Mouse (Mus musculus) stomach, embryonic 14.5 days (tissue): Measurements from ENCODE around the gene Chpf2. TPM values are rescaled to one million over a fixed set of nuclear protein-coding genes. Genes with fewer than 3 reads are reported as not detected.

Source experiments
- ATAC-seq: fragments of 200-750 bp; cut with Nextera tagmentation; 2 replicates; pipeline ENCODE4 v1.8.0; 2017; ENCODE audit warnings: low read depth, moderate TSS enrichment; ENCODE audit not compliant: insufficient number of reproducible peaks, insufficient read depth, low FRiP score
- H3K27ac ChIP-seq: fragments of 300-500 bp; sonication (generic); 2 replicates; pipeline ENCODE4 v1.5.1; 2014; ENCODE audit warnings: mild to moderate bottlenecking, low read length, moderate library complexity, mixed read lengths
- H3K27me3 ChIP-seq: fragments of 300-500 bp; sonication (generic); 2 replicates; pipeline ENCODE4 v1.6.1; 2014; ENCODE audit warnings: low read length, control low read depth, mixed read lengths; ENCODE audit not compliant: control insufficient read depth, insufficient read depth
- H3K36me3 ChIP-seq: fragments of 300-500 bp; sonication (generic); 2 replicates; pipeline ENCODE4 v1.6.1; 2014; ENCODE audit warnings: mild to moderate bottlenecking, control low read depth, low read length, moderate library complexity, mixed read lengths; ENCODE audit not compliant: control insufficient read depth, insufficient read depth
- H3K4me1 ChIP-seq: fragments of 300-500 bp; sonication (generic); 2 replicates; pipeline ENCODE4 v1.6.1; 2014; ENCODE audit warnings: low read length, control low read depth, mixed read lengths; ENCODE audit not compliant: control insufficient read depth, insufficient read depth
- H3K4me2 ChIP-seq: fragments of 300-500 bp; sonication (generic); replicated peaks from 2 replicates; pipeline ENCODE4 v1.6.1; 2014; ENCODE audit warnings: low read depth, low read length, control low read depth
- H3K4me3 ChIP-seq: fragments of 300-500 bp; sonication (generic); 2 replicates; pipeline ENCODE4 v1.5.1; 2014; ENCODE audit warnings: low read depth, low read length, control low read depth
- H3K9ac ChIP-seq: fragments of 300-500 bp; sonication (generic); replicated peaks from 2 replicates; pipeline ENCODE4 v1.6.1; 2014; ENCODE audit warnings: low read depth, mild to moderate bottlenecking, control low read depth, low read length, moderate library complexity, mixed read lengths
- H3K9me3 ChIP-seq: fragments of 300-500 bp; sonication (generic); 2 replicates; pipeline ENCODE4 v1.6.1; 2016; ENCODE audit warnings: low read depth, low read length, control low read depth; ENCODE audit not compliant: control insufficient read depth
- WGBS: fragments of 180-500 bp; shearing (Covaris S2); extraction: QIAGEN DNeasy Blood & Tissue Kit; methylation state at CpG from one replicate; pipeline ENCODE4 v1.1.7; 2014; 5-methylcytosine and 5-hydroxymethylcytosine counted together
- polyA plus RNA-seq: library from polyadenylated mRNA; unstranded; fragments of >200 nt; fragmentation: Nextera tagmentation; extraction: Ambion mirVana; gene quantifications from 2 replicates; pipeline ENCODE4 v1.2.1, GENCODE M21; 2014

The Chpf2 gene
- polyA plus RNA-seq, 1 experiment from 2014 or later: 11.3 TPM

DNA sequence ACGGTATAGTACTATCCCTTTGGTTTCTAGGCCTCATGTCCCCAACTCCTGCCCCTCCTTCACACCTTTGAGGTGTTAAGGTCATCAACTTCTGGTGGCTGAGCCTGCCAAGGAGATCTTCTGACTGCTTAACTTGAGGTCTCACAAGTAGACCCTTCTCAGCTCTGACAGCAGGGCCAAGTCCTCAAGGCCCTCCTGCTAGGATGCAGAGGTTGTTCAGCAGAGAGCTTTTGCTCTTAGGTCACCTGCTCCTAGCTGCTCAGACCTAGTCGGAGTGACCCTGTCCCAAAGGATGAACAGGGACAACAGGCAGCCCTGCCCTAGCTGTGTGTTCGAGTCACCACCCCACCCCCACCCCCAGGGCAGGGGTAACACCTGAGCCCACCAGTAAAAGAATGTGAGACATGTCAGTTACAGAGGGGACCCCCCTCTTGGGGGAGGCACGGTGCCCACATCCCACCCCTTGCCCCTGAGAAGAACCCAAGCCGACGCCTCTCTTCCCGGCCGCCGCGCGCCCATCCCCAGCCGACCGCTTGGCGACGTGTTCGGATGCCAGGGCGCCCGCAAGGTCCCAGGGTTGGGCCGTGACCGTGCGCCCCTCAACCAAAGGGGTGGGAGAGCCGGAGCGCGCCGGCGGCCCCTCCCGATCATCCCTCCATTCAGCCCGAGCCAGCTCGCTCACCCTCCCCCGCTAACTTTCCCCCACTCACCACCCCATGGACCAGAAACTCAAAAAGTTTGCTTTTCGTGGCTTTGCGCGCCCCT, 14.7 kb downstream of the Chpf2 start:
- H3K4me1 ChIP-seq: peaks cover 53% of the 10 kb centered on the region
- H3K9me3 ChIP-seq: no peaks in the 10 kb centered on the region
- under 1% methylated on average over 33 of the region's 33 CpGs for WGBS
- no peaks in the 10 kb centered on the region; the same call in 1 of the 2 replicates for H3K36me3 ChIP-seq
- H3K4me2 ChIP-seq: peak overlapping the region; percentile 89
- no peak for ATAC-seq
- no peaks in the 10 kb centered on the region for H3K27me3 ChIP-seq
- H3K9ac ChIP-seq: peak overlapping the region; percentile 96
- peak overlapping the region; percentile 100 for H3K27ac ChIP-seq
- H3K4me3 ChIP-seq: peak overlapping the region; percentile 68

DNA sequence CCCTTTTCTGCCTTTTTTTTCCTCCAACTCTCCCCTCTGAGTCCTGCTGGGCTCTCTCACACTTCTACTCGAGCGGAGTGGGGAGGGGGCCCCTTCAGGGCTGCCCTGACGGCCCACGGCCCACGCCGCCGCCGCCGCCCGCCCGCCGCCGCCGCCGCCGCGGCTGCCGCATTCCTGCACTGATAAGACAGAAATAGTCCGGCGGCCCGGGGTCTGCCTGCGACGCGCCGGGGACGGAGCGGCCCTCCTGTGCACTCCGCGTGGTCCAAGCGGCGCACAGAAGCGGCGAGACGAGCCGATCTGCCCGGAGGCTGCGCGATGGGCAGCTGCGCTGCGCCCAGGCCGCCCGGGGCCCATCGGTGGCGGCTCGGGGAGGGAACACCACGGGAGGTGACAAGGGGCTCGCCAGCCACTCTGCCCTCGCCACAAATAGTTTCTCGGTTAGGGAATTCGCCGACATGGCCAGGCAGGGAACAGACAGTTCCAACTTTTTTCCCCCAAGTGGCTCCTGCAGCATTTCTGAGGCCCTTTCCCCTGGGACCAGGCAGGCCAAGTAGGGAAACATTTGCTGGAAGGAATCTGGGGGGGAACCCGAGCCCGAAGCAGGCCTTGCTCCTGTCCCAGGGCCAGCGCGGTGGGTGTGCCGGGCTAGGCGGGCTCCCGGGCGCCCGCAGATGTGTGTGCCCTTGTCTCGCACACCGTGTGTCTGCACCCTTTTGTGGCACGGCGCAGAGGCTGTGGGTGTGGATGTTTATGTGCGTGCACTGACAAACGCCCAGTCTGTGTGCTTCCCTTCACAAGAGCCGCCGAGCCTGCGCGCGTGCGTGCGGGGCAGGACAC, 15.6 kb downstream of the Chpf2 start:
- under 1% methylated on average over 73 of the region's 73 CpGs for WGBS
- peak; percentile 47 for ATAC-seq
- H3K9me3 ChIP-seq: no peaks in the 10 kb centered on the region
- no peaks in the 10 kb centered on the region for H3K36me3 ChIP-seq
- H3K4me3 ChIP-seq: peak overlapping the region; percentile 68
- H3K4me1 ChIP-seq: peaks cover 55% of the 10 kb centered on the region
- peak overlapping the region; percentile 89 for H3K4me2 ChIP-seq
- H3K27ac ChIP-seq: peak overlapping the region; percentile 100
- H3K27me3 ChIP-seq: no peaks in the 10 kb centered on the region
- H3K9ac ChIP-seq: peak overlapping the region; percentile 96

DNA sequence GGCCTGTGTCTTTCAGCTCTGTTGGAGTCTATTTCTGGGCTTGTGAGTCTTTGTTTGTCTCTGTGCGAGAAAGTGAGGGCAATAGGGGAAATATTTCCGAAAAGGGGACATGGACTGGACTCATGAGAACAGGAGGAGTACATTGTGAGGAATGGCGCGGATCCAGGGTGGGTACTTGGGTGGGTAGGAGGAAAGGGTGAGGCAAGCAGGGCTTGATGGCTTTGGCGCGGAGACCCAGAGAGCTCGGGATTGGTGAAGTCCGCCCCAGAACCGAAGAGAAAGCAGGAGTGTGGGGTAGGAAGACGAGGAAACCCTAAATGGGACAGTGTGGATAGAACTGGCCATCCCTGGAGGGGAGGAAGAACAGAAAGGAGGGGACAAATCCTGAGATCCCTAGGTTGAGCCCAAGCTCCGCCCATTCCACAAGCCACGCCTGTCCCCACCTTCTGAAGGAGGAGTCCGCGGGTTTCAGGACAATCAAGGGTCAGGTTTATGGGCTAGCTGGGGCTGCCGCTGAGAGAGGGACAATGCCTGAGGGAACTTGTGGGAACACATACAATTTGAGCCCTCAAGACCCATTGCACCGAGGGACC, 16.3 kb downstream of the Chpf2 start:
- H3K4me1 ChIP-seq: peaks cover 55% of the 10 kb centered on the region
- peak overlapping the region; percentile 100 for H3K27ac ChIP-seq
- H3K36me3 ChIP-seq: no peaks in the 10 kb centered on the region
- peak; percentile 59 for ATAC-seq
- 2% methylated on average over 16 of the region's 16 CpGs for WGBS
- H3K9ac ChIP-seq: peak overlapping the region; percentile 96
- H3K27me3 ChIP-seq: no peaks in the 10 kb centered on the region
- no peaks in the 10 kb centered on the region for H3K9me3 ChIP-seq
- H3K4me2 ChIP-seq: peak overlapping the region; percentile 89
- H3K4me3 ChIP-seq: peak overlapping the region; percentile 68

DNA sequence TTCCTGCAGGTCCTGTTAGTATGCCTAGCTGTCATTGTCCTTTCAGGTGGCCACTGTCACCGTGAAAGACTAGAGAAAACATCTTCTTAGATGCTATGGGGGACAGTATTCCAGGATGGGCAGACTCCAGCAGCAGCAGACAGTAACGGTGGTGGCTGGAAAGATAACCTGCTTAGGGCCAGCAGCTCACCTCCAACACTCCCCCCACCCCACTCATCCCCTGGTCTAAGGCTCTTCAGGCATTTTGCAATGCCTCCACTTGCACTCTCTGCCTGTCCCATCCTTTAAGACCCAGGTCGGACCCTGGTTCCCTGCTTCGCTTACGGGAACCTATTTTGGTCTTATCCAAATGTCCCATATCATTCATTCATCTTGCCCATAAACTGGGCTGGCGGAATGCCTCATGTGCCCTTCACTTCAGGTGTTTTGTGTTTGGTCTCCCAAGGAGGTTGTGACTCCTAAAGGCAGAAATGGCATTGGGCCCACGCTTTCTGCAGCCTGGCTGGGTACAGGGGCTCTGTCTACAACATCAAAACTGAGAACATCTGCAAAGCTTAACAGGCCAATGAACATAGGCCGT, 17.0 kb downstream of the Chpf2 start:
- ATAC-seq: no peak
- H3K27me3 ChIP-seq: no peaks in the 10 kb centered on the region
- H3K4me1 ChIP-seq: peaks cover 48% of the 10 kb centered on the region
- 58% methylated on average over 8 of the region's 8 CpGs for WGBS
- H3K36me3 ChIP-seq: no peaks in the 10 kb centered on the region
- no peaks in the 10 kb centered on the region for H3K9me3 ChIP-seq
- peak overlapping the region; percentile 68; the same call in 1 of the 2 replicates for H3K4me3 ChIP-seq
- H3K9ac ChIP-seq: no peak overlapping the region
- peak overlapping the region; percentile 89 for H3K4me2 ChIP-seq
- peak overlapping the region; percentile 100 for H3K27ac ChIP-seq

DNA sequence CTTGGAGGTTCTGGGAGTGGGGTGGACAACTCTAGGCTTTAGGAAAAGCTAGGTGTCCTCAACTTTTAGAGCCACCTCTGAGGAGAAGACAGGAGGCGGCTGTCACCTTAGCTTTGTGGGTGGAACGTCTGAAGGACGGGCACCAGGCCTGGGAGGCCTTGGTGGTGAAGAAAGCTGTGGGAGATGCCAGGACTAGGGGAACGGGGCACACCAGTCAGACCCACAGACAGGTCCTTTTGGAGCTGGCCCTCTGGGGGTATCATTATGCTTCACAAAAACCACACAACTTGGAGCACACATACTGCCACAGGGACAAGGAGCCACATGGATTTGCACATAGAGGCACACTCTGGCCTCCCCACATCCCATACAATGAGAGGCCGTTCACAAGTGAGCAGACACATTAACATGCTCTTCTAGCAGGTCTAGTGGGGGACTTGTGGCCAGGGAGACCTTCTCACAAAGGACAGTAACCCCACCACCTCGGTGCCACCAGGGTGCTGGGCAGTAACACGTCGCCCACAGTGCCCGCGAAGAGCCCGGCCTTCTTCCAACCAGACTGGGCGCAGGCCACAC, 17.6 kb downstream of the Chpf2 start:
- no peaks in the 10 kb centered on the region for H3K9me3 ChIP-seq
- H3K27ac ChIP-seq: peak overlapping the region; percentile 94
- H3K36me3 ChIP-seq: no peaks in the 10 kb centered on the region
- peak overlapping the region; percentile 71 for H3K4me2 ChIP-seq
- ATAC-seq: no peak
- WGBS: 17% methylated on average over 12 of the region's 12 CpGs
- peak overlapping the region; percentile 71 for H3K9ac ChIP-seq
- peak overlapping the region; percentile 55 for H3K4me3 ChIP-seq
- H3K4me1 ChIP-seq: peaks cover 44% of the 10 kb centered on the region
- no peaks in the 10 kb centered on the region for H3K27me3 ChIP-seq

DNA sequence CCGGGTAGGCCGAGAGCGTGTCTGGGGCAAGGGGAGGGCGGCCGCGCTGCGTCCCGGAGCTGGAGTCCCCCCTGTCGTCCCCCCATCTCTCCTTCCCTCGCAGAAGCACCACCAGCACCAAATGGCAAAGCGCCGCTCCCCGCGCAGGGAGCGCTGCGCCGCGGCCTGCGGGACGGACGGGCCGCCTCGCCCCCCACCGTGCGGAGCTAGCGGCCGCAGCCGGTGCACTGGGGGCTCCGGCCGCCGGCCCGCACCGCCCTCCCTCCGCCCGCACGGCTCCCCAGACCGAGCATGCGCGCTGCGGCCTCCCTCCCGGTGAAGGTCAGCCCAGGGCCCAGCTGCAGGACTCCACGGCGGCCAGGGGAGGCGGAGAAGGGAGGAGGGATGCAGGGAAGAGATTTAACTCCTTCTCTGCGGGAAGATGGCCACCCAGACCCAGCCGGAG, 18.1 kb downstream of the Chpf2 start:
- H3K27ac ChIP-seq: peak overlapping the region; percentile 94
- 0% methylated on average over 45 of the region's 46 CpGs for WGBS

GRCm38 (mm10) chr5:24605321-24605979, 18.9 kb downstream of the Chpf2 start:
- Histone ChIP-seq H3K36me3 (no peaks in the 10 kb centered on the region), H3K4me3 (peak overlapping the region; percentile 55), H3K4me2 (peak overlapping the region; percentile 71), H3K9me3 (no peaks in the 10 kb centered on the region), H3K27ac (peak overlapping the region; percentile 94), H3K4me1 (peaks cover 37% of the 10 kb centered on the region), H3K9ac (peak overlapping the region; percentile 71), H3K27me3 (no peaks in the 10 kb centered on the region)
- ATAC-seq: no peak
- 3% methylated on average over 6 of the region's 6 CpGs for whole genome bisulfite sequencing

More for the DNA sequence above, 18.1 kb downstream of the Chpf2 start:
- Histone ChIP-seq H3K4me1 (peaks cover 41% of the 10 kb centered on the region), H3K9ac (peak overlapping the region; percentile 71), H3K4me3 (peak overlapping the region; percentile 55), H3K4me2 (peak overlapping the region; percentile 71), H3K9me3 (no peaks in the 10 kb centered on the region), H3K27me3 (no peaks in the 10 kb centered on the region), H3K36me3 (no peaks in the 10 kb centered on the region)
- peak; percentile 76 for ATAC-seq
